Mouse (Mus musculus): ENCODE results near the gene Tmem236. TPM values are rescaled to one million over a fixed set of nuclear protein-coding genes. Genes with fewer than 3 reads are reported as not detected.

Tmem236 gene
- polyA plus RNA-seq, 1 experiment from 2014 or later = 0.09 TPM

GRCm38 (mm10) chr2:14249839-14250564 is 75.7 kb downstream of the Tmem236 start:
- no peaks in the 10 kb centered on the region for H3K36me3 ChIP-seq
- no peak for ATAC-seq (ENCODE audit: insufficient number of reproducible peaks, low FRiP score)

DNA sequence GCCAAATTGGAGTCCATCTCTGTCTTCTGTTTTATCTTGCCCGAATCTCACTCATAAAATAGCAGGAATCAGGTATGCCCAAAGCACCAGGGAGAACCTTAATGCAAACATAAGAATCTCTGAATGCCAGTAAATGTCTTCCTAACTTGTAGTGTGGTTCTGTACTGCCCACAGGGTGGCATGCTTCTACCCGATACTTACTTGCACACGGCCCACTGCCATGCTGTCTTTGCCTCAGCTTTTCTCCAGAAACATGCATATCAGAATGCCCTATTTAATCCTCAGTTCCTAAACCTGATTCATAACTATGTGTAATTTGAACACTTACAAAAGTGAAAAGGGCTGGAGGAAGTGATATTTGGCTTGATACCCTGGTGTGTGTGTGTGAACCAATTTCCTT is 77.6 kb downstream of the Tmem236 start:
- Histone ChIP-seq H3K4me1 (replicated peaks) (no peaks in the 10 kb centered on the region), H3K36me3 (no peaks in the 10 kb centered on the region), H3K27ac (ENCODE audit: poor library complexity, severe bottlenecking) (no peak overlapping the region), H3K4me2 (no peak overlapping the region), H3K9ac (no peak overlapping the region), H3K9me3 (replicated peaks) (no peaks in the 10 kb centered on the region), H3K27me3 (replicated peaks) (no peaks in the 10 kb centered on the region), H3K4me3 (no peak overlapping the region)
- ATAC-seq (ENCODE audit: insufficient number of reproducible peaks, low FRiP score) = no peak
- WGBS = 75% methylated on average over 3 of the region's 3 CpGs

More at GRCm38 (mm10) chr2:14249839-14250564, 75.7 kb downstream of the Tmem236 start:
- Histone ChIP-seq H3K9ac (no peak overlapping the region), H3K4me2 (no peak overlapping the region), H3K27me3 (replicated peaks) (no peaks in the 10 kb centered on the region), H3K4me3 (no peak overlapping the region), H3K4me1 (replicated peaks) (no peaks in the 10 kb centered on the region), H3K27ac (ENCODE audit: poor library complexity, severe bottlenecking) (no peak overlapping the region), H3K9me3 (replicated peaks) (no peaks in the 10 kb centered on the region)
- 78% methylated on average over 3 of the region's 3 CpGs for WGBS

- no peak for ATAC-seq (ENCODE audit: insufficient number of reproducible peaks, low FRiP score)
- Histone ChIP-seq H3K9me3 (replicated peaks) (no peaks in the 10 kb centered on the region), H3K4me2 (no peak overlapping the region), H3K36me3 (no peaks in the 10 kb centered on the region), H3K4me3 (no peak overlapping the region), H3K27me3 (replicated peaks) (no peaks in the 10 kb centered on the region), H3K4me1 (replicated peaks) (no peaks in the 10 kb centered on the region), H3K9ac (no peak overlapping the region), H3K27ac (ENCODE audit: poor library complexity, severe bottlenecking) (no peak overlapping the region)
Measured at GRCm38 (mm10) chr2:14258345-14258850, 84.1 kb downstream of the Tmem236 start.

- no peak for ATAC-seq (ENCODE audit: insufficient number of reproducible peaks, low FRiP score)
- no peak overlapping the region for H3K27ac ChIP-seq (ENCODE audit: poor library complexity, severe bottlenecking)
- no peak overlapping the region for H3K4me2 ChIP-seq
- H3K9me3 ChIP-seq (replicated peaks) = no peaks in the 10 kb centered on the region
- no peaks in the 10 kb centered on the region for H3K4me1 ChIP-seq (replicated peaks)
- no peak overlapping the region for H3K4me3 ChIP-seq
- H3K27me3 ChIP-seq (replicated peaks) = no peaks in the 10 kb centered on the region
- 71% methylated on average over 1 of the region's 1 CpGs for WGBS
- no peak overlapping the region for H3K9ac ChIP-seq
- H3K36me3 ChIP-seq = no peaks in the 10 kb centered on the region
Measured at GRCm38 (mm10) chr2:14262090-14262489, 87.8 kb downstream of the Tmem236 start.

DNA sequence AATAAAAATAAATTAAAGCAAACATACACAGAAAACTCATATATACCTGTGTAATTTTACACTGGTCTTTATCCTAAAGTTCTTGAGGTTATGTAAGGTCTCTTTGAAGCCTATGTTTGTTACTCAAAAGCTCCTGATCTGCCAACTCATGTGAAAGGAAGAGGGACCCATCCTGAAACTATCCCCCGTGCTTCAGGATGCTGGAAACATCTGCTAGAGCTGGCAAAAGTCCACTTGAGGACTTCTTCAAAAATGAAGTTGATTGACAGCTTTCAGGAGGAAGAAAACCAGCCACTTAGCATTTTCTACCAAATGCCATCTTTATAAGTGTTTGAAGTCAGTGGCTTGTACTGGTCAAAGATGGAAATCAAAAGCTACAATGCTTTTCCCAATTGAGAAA is 94.8 kb downstream of the Tmem236 start:
- 65% methylated on average over 1 of the region's 1 CpGs for WGBS
- H3K27ac ChIP-seq (ENCODE audit: poor library complexity, severe bottlenecking) = no peak overlapping the region

More for the DNA sequence above, 94.8 kb downstream of the Tmem236 start:
- ATAC-seq (ENCODE audit: insufficient number of reproducible peaks, low FRiP score) = no peak
- Histone ChIP-seq H3K4me2 (no peak overlapping the region), H3K27me3 (replicated peaks) (no peaks in the 10 kb centered on the region), H3K9ac (no peak overlapping the region), H3K36me3 (no peaks in the 10 kb centered on the region), H3K4me1 (replicated peaks) (no peaks in the 10 kb centered on the region), H3K4me3 (no peak overlapping the region), H3K9me3 (replicated peaks) (no peaks in the 10 kb centered on the region)

MicroRNA genes within 50 kb of the gene (microRNA counts, 519-probe panel; counts per million panel counts)
- microRNA mmu-miR-511 = not detected

Small RNA genes lying within 50 kb of the gene (microRNA-seq; reads per million reads assigned to microRNA genes)
- gene Mir511 = 1.2 reads per million

Other genes with a start within 250 kb of the Tmem236 start
- gene Hacd1, start 118.4 kb upstream of the Tmem236 start, polyA plus RNA-seq (2016; fragmentation: Nextera tagmentation; extraction: Ambion mirVana) = 236 and 238 TPM in 2 replicates
- 59.5 and 63.1 TPM in 2 replicates for gene Stam, start 100.4 kb upstream of the Tmem236 start, polyA plus RNA-seq (2016; fragmentation: Nextera tagmentation; extraction: Ambion mirVana)
- gene Mrc1, start 54.9 kb downstream of the Tmem236 start, polyA plus RNA-seq (2016; fragmentation: Nextera tagmentation; extraction: Ambion mirVana) = 3.0 and 3.3 TPM in 2 replicates
- 0.11 TPM in 1 of 2 replicates, not detected in the other for gene Slc39a12, start 213.8 kb downstream of the Tmem236 start, polyA plus RNA-seq (2016; fragmentation: Nextera tagmentation; extraction: Ambion mirVana)

Measured in heart, embryonic 12.5 days (tissue).